Mouse (Mus musculus): ENCODE measurements around the gene Tnfrsf25. TPM values are rescaled to one million over a fixed set of nuclear protein-coding genes. Genes with fewer than 3 reads are reported as not detected.
A peak's percentile ranks its signal among the peaks of the same experiment; 100 is the strongest.

Tnfrsf25 gene
- polyA plus RNA-seq, 1 experiment from 2014 or later: 0.88 TPM

DNA sequence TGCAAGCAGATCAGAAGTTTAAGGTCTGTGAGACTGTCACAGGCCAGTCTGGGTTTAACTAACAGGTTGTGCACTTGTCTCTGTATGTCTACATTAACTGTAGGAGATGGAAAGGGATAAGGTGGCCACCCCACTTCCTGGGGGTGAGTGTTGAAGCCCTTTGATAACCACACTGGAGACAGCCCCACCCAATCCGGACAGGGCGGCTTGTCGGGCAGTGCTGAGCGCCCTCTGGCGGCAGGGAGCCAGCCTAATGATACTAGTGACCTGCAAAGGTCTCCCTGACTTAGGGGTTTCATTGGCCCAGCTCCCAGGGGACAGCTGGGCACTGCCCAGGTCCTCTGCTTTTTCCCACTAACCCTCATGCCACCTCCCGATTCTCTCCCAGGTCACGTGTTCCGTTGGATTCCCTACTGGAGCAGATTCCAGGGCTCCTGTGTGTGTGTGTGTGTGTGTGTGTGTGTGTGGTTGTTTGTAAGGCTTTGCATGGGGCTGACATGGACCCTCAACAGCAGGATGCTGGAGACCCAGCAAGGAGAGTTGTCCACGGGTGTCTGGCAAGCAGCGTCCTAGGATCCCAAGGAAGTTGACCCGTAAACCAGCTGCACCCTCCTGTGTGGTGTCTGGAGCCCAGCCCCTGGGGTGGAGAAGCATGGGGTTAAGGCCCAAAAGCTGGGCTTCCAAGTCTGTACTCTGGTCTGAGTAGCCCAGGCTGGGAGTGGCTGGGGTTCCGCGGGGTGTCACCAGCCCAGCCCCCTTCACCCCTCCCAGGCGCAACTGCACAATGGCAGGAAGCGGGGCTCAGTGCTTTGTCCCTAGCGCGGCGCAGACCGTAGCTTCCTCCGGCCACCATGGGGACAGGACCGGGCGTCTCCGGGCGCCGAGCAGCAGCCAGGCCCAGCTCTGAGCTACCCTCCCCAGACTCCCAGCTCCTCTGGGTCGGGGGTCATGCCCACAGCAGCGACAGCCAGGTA lies 19.5 kb upstream of the Tnfrsf25 start:
- H3K9ac ChIP-seq: no peak overlapping the region; the same call in 1 of the 2 replicates
- peak overlapping the region; percentile 14; the same call in 1 of the 2 replicates for H3K4me2 ChIP-seq
- no peak overlapping the region for H3K4me3 ChIP-seq
- H3K4me1 ChIP-seq: peaks cover 13% of the 10 kb centered on the region
- no peaks in the 10 kb centered on the region for H3K36me3 ChIP-seq (ENCODE audit: poor library complexity, severe bottlenecking)
- H3K27me3 ChIP-seq: peaks cover 7% of the 10 kb centered on the region; the same call in 1 of the 2 replicates
- H3K9me3 ChIP-seq (replicated peaks): no peaks in the 10 kb centered on the region
- 17% methylated on average over 27 of the region's 27 CpGs for WGBS
- H3K27ac ChIP-seq: no peak overlapping the region
- 0 out of 2 replicates have a peak, but pooled peaks have one; percentile 4 for ATAC-seq

DNA sequence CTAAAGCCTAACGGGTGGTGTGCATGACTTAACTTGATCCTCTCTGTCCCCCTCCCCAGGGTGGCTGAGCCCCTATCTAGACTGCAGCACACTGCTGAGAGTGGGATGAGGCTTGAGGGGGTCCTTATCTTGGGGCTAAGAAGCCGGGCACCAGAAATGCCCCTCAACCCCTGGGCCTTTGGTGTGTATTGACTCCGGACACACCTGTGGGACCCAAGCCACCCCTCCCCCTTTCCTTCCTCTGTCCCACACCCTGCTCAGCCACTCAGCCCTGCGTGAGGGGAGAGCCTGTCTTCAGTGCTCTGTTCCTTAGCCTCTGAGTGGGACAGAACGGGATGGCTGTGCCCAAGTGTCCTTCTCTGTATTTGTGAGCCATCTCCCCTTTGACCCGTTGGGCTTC lies 18.8 kb upstream of the Tnfrsf25 start:
- WGBS: 31% methylated on average over 6 of the region's 6 CpGs
- Histone ChIP-seq H3K27ac (no peak overlapping the region), H3K4me1 (peaks cover 13% of the 10 kb centered on the region), H3K4me2 (peak overlapping the region; percentile 14; the same call in 1 of the 2 replicates), H3K4me3 (no peak overlapping the region), H3K36me3 (ENCODE audit: poor library complexity, severe bottlenecking) (0 out of 2 replicates have a peak, but pooled peaks cover under 1% of the 10 kb centered on the region), H3K9ac (no peak overlapping the region; the same call in 1 of the 2 replicates), H3K27me3 (peaks cover 7% of the 10 kb centered on the region; the same call in 1 of the 2 replicates), H3K9me3 (replicated peaks) (no peaks in the 10 kb centered on the region)
- no peak for ATAC-seq

DNA sequence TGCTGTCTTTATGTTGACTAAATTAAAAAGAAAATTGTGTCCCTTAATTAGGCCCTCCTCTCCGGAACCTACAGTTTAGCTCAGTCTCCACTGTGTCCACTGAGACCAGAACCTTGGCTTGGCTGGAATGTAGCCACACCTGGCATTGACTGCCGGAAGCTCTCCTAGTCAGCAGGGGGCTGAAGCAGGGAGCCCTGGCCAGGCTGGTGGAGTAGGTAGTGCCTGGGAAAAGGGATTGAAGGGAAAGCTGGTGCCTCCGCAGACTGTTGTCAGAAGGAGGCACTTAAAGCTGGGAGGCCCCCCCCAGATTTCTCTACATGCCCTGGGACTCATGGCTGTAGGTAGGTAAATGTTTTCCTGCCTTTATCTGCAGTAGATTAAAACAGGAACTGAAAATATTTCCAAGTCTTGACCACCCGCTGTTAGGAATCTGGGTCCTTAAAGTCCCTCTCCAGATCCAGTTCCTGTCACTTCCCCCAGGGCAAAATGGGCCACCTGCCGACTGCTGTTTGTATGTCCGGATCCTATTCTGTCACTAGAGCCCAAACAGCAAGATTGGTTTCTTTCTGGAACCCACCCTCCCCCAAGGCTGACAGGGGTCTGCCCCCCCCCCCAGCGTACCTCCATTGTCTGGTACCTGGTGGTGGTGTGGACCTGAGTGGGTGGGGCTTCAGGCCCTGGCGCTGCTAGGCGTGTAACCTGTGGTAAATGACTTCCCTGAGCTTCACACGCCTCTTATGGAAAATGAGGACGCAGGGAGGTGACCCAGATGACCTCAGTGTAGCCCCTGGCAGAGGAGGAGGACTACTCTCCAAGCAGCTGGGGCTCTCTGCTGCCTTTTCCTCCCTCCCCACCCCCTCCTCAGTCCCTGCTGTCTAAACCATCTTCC lies 17.6 kb upstream of the Tnfrsf25 start:
- Histone ChIP-seq H3K4me3 (no peak overlapping the region), H3K4me1 (peaks cover 2% of the 10 kb centered on the region; the same call in 1 of the 2 replicates), H3K4me2 (no peak overlapping the region), H3K36me3 (ENCODE audit: poor library complexity, severe bottlenecking) (peaks cover 11% of the 10 kb centered on the region; the same call in 1 of the 2 replicates), H3K9ac (no peak overlapping the region), H3K9me3 (replicated peaks) (no peaks in the 10 kb centered on the region), H3K27ac (no peak overlapping the region), H3K27me3 (peaks cover 7% of the 10 kb centered on the region; the same call in 1 of the 2 replicates)
- WGBS: 26% methylated on average over 11 of the region's 11 CpGs
- no peak for ATAC-seq

DNA sequence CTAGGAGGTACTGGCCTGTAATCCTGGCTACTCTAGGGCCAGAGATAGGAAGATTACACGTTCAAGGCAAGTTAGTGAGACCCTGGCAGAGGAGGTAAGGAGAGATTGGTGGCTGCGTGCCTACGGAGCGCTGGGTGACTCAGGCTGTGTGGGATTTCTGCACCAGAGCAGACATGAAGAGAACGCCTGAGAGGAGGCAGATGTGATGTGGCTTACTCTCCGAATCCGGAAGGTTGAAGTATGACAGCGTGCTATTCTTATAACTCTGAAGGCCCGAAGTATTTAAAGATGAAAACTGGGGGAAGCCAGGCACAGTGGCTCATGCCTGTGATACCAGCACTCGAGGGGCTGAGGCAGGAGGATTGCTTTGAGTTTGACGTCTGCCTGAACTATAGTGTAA lies 15.2 kb upstream of the Tnfrsf25 start:
- 87% methylated on average over 11 of the region's 11 CpGs for WGBS
- Histone ChIP-seq H3K4me3 (no peak overlapping the region), H3K9ac (no peak overlapping the region), H3K27ac (no peak overlapping the region), H3K9me3 (replicated peaks) (no peaks in the 10 kb centered on the region), H3K4me2 (no peak overlapping the region), H3K27me3 (peaks cover 7% of the 10 kb centered on the region; the same call in 1 of the 2 replicates), H3K4me1 (no peaks in the 10 kb centered on the region), H3K36me3 (ENCODE audit: poor library complexity, severe bottlenecking) (peaks cover 26% of the 10 kb centered on the region)
- no peak for ATAC-seq

DNA sequence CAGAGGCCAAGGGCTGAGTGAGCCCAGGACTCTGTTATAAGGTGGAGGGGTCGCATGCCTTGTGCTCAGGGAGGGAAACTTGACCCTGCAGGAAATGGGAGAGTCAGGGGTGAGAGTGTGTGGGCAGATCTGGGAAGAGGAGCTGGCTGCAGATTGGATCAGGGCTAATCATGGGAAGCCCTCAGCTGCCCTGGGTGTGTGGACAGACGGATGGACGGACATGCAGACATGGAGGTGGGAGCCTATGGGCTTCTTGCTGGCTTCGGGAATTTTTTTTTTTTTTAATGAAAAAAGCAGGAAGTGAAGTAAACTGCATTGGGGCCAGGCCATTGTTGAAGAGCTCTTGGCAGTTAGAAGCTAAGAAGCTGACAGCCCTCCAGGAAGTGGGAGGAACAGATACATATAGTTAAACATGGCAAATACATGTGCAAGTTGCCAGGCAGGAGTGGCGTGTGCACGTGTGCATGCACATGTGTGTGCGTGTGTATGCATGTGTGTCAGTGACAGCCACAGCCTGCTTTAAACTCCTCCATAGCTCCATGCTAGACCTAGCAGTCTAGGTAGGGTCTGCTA lies 14.6 kb upstream of the Tnfrsf25 start:
- peaks cover 7% of the 10 kb centered on the region; the same call in 1 of the 2 replicates for H3K27me3 ChIP-seq
- no peak for ATAC-seq
- H3K4me1 ChIP-seq: no peaks in the 10 kb centered on the region
- no peak overlapping the region for H3K4me3 ChIP-seq
- peaks cover 29% of the 10 kb centered on the region for H3K36me3 ChIP-seq (ENCODE audit: poor library complexity, severe bottlenecking)
- H3K27ac ChIP-seq: no peak overlapping the region
- no peak overlapping the region for H3K9ac ChIP-seq
- no peak overlapping the region for H3K4me2 ChIP-seq
- WGBS: 88% methylated on average over 7 of the region's 7 CpGs
- H3K9me3 ChIP-seq (replicated peaks): no peaks in the 10 kb centered on the region

DNA sequence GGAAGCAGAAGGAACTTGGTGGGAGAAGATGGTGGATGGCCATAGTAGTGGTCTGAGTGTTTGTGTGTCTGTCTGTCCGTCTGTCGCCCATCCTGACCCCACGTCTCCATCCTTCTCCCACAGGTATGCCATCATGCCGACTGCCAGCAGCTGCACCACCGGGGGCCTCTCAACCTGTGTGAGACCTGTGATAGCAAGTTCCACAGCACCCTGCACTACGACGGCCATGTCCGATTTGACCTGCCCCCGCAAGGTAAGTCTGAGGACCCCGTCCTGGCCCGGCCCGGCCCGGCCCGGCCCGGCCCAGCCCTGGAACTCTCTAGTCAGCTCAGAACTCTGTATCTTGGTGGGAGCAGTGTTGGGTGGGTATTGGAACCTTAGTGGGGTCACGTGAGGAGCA lies 13.8 kb upstream of the Tnfrsf25 start:
- Histone ChIP-seq H3K27me3 (peaks cover 5% of the 10 kb centered on the region; the same call in 1 of the 2 replicates), H3K4me3 (no peak overlapping the region), H3K27ac (no peak overlapping the region), H3K9ac (no peak overlapping the region), H3K4me2 (no peak overlapping the region), H3K36me3 (ENCODE audit: poor library complexity, severe bottlenecking) (peaks cover 33% of the 10 kb centered on the region), H3K4me1 (no peaks in the 10 kb centered on the region), H3K9me3 (replicated peaks) (no peaks in the 10 kb centered on the region)
- 90% methylated on average over 16 of the region's 16 CpGs for WGBS
- no peak for ATAC-seq

DNA sequence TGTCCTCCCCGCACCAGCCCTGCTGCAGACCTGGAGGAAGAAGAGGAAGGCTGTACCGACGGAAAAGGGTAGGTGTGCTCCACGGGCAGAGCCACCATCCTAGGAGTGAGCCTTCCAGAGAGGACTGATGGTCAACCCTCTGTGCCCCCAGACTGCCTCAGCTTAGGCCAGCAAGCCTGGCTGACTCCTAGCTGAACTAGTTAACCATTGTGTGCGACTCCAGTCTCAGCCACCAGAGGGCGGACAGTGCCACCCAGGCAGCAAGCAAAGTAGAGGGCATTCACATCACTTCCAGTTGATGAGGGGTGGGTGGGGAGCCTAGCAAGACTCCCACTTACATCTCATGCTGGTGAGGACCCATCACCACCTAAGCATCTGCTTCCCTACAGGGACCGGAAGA lies 12.7 kb upstream of the Tnfrsf25 start:
- H3K4me3 ChIP-seq: no peak overlapping the region
- peaks cover 9% of the 10 kb centered on the region for H3K4me1 ChIP-seq
- H3K27me3 ChIP-seq: 0 out of 2 replicates have a peak, but pooled peaks cover 3% of the 10 kb centered on the region
- no peak overlapping the region for H3K27ac ChIP-seq
- H3K9me3 ChIP-seq (replicated peaks): no peaks in the 10 kb centered on the region
- no peak overlapping the region for H3K9ac ChIP-seq
- no peak for ATAC-seq
- 38% methylated on average over 7 of the region's 7 CpGs for WGBS
- H3K4me2 ChIP-seq: no peak overlapping the region
- peaks cover 33% of the 10 kb centered on the region for H3K36me3 ChIP-seq (ENCODE audit: poor library complexity, severe bottlenecking)

DNA sequence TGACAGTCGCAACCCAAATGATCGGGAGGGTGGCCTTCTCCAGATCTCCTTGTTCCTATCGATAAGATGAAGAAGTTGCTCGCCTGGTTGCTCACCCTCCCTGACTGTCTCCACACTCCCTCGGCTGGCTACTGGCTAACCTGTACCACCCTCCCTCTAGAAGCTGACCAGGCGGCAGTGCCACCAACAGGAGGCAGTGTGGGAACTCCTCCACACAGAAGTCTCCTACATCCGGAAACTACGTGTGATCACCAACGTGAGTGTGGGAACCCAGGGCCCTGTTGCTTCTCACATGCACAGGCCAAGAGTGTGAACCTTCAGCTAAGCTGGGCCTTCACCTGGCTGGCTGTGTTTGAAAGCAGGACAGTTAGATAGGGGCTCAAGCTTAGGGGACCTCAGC lies 9.0 kb upstream of the Tnfrsf25 start:
- Histone ChIP-seq H3K4me2 (peak overlapping the region; percentile 75; the same call in 1 of the 2 replicates), H3K36me3 (ENCODE audit: poor library complexity, severe bottlenecking) (peaks cover 49% of the 10 kb centered on the region), H3K9me3 (replicated peaks) (no peaks in the 10 kb centered on the region), H3K4me1 (peaks cover 18% of the 10 kb centered on the region), H3K4me3 (no peak overlapping the region), H3K27ac (no peak overlapping the region), H3K9ac (no peak overlapping the region), H3K27me3 (peaks cover 7% of the 10 kb centered on the region; the same call in 1 of the 2 replicates)
- no peak for ATAC-seq
- 57% methylated on average over 9 of the region's 9 CpGs for WGBS

DNA sequence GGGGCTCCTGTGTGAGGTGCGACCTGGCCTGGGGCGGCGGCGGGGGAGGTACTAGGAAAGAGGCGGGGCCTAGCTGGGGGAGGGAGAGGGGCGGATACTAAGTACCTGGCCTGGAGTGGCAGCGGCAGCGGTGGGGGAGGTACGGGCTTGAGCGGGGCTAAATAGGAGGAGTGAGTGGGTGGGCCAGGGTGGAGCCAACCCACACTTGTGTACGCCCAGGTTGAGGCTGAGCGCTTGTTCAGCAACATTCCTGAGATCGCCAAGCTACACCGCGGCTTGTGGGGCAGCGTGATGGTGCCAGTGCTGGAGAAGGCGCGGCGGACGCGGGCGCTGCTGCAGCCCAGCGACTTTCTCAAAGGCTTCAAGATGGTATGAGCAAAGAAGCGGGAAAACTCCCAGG lies 8.2 kb upstream of the Tnfrsf25 start:
- no peak overlapping the region for H3K27ac ChIP-seq
- WGBS: 5% methylated on average over 24 of the region's 24 CpGs

DNA sequence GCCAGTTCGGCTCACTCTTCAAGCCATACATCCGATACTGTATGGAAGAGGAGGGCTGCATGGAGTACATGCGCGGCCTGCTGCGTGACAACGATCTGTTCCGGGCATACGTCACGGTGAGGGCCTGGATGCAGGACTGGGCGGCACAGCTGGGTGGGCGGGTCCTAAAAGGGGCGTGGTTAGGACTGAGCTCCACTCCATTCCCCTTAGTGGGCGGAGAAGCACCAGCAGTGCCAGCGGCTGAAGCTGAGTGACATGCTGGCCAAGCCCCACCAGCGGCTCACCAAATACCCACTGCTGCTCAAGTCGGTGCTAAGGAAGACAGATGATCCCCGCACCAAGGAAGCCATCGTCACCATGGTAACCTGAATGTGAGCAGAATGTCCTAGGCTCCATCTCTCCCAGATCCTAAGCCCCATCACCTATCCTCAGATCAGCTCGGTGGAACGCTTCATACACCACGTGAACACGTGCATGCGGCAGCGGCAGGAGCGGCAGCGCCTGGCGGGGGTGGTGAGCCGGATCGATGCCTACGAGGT lies 7.7 kb upstream of the Tnfrsf25 start:
- peaks cover 7% of the 10 kb centered on the region; the same call in 1 of the 2 replicates for H3K27me3 ChIP-seq
- 4% methylated on average over 30 of the region's 30 CpGs for WGBS
- peaks cover 47% of the 10 kb centered on the region for H3K36me3 ChIP-seq (ENCODE audit: poor library complexity, severe bottlenecking)
- no peaks in the 10 kb centered on the region for H3K9me3 ChIP-seq (replicated peaks)
- peak overlapping the region; percentile 39 for H3K9ac ChIP-seq
- peaks cover 18% of the 10 kb centered on the region for H3K4me1 ChIP-seq
- H3K27ac ChIP-seq: no peak overlapping the region
- peak overlapping the region; percentile 75 for H3K4me2 ChIP-seq
- H3K4me3 ChIP-seq: peak overlapping the region; percentile 37
- ATAC-seq: peak; percentile 93

More for the DNA sequence above, 8.2 kb upstream of the Tnfrsf25 start:
- peaks cover 51% of the 10 kb centered on the region for H3K36me3 ChIP-seq (ENCODE audit: poor library complexity, severe bottlenecking)
- ATAC-seq: peak; percentile 69
- H3K4me3 ChIP-seq: peak overlapping the region; percentile 37
- no peaks in the 10 kb centered on the region for H3K9me3 ChIP-seq (replicated peaks)
- H3K9ac ChIP-seq: peak overlapping the region; percentile 39
- peaks cover 18% of the 10 kb centered on the region for H3K4me1 ChIP-seq
- peak overlapping the region; percentile 75 for H3K4me2 ChIP-seq
- H3K27me3 ChIP-seq: peaks cover 7% of the 10 kb centered on the region; the same call in 1 of the 2 replicates

DNA sequence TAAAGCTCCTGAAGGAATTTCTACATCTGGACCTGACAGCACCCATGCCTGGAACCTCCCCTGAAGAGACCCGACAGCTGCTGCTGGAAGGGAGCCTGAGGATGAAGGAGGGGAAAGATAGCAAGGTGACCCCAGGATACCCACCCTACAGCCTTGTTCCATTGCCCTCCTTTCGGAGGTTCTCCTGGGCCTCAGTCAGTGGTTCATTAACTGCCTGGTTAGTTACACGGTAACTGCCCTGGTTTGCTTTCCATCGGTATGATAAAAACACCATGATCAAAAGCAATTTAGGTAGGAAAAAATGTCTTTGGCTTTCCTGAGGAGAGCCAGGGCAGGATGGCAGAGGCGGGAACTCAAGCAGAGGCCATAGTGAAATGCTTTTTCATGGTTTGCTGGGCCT lies 7.1 kb upstream of the Tnfrsf25 start:
- no peaks in the 10 kb centered on the region for H3K9me3 ChIP-seq (replicated peaks)
- peak overlapping the region; percentile 75 for H3K4me2 ChIP-seq
- H3K9ac ChIP-seq: no peak overlapping the region; the same call in 1 of the 2 replicates
- 95% methylated on average over 5 of the region's 5 CpGs for WGBS
- ATAC-seq: no peak
- no peak overlapping the region for H3K27ac ChIP-seq
- peaks cover 43% of the 10 kb centered on the region for H3K36me3 ChIP-seq (ENCODE audit: poor library complexity, severe bottlenecking)
- peaks cover 8% of the 10 kb centered on the region for H3K27me3 ChIP-seq
- 0 out of 2 replicates have a peak overlapping the region, but pooled peaks have one; percentile 37 for H3K4me3 ChIP-seq
- H3K4me1 ChIP-seq: peaks cover 18% of the 10 kb centered on the region

Measured in forebrain, embryonic 13.5 days (tissue).